Mouse (Mus musculus): ENCODE data around the gene Krtap3-3.

GRCm38 (mm10) chr11:99585096-99585495 lies 34.4 kb upstream of the Krtap3-3 start:
- TF ChIP-seq CTCF (IDR thresholded peaks at IDR 0.05) (no peak), POLR2A (IDR thresholded peaks at IDR 0.05; ENCODE audit: insufficient read depth, low read depth, low read length) (no peak), EP300 (IDR thresholded peaks at IDR 0.05; ENCODE audit: insufficient read depth, low read depth, low read length) (no peak)

Measured in heart, adult 2 months (tissue).